Mouse (Mus musculus) liver, embryonic 14.5 days (tissue): ENCODE results near the gene Prrg4. TPM values are rescaled to one million over a fixed set of nuclear protein-coding genes. Genes with fewer than 3 reads are reported as not detected.
"Not testable (repeated sequence)": the region's sequence is repeated elsewhere in the genome, so short reads cannot be mapped to it uniquely, and the experiment has no call there.

ENCODE experiments used
- ATAC-seq: fragments of 200-750 bp; cut with Nextera tagmentation; 2 replicates; pipeline ENCODE4 v1.8.0; 2017; ENCODE audit warnings: moderate number of reproducible peaks, mild to moderate bottlenecking, moderate library complexity; ENCODE audit not compliant: insufficient read depth
- DNase-seq, 3 experiments: peaks; one replicate each; pipeline ENCODE4 v3.0.0-alpha.2; 2012 to 2013; ENCODE audit warnings: low read depth in 3 of 3, low spot score in 3 of 3
- H3K27ac ChIP-seq: fragments of 300-500 bp; sonication (generic); 2 replicates; pipeline ENCODE4 v1.5.1; 2014; ENCODE audit warnings: moderate library complexity, mild to moderate bottlenecking, control low read depth, inconsistent platforms
- H3K27me3 ChIP-seq: fragments of 300-500 bp; sonication (generic); 2 replicates; pipeline ENCODE4 v1.6.1; 2014; ENCODE audit warnings: mild to moderate bottlenecking, low read length, moderate library complexity; ENCODE audit not compliant: control insufficient read depth, insufficient read depth
- H3K36me3 ChIP-seq: fragments of 300-500 bp; sonication (generic); replicated peaks from 2 replicates; pipeline ENCODE4 v1.6.1; 2014; ENCODE audit warnings: low read depth; ENCODE audit not compliant: control insufficient read depth, insufficient read depth
- H3K4me1 ChIP-seq, 2 experiments: fragments of 200-500 bp in 1 of 2; fragments of 300-500 bp in 1 of 2; sonication (generic) in 1 of 2; replicated peaks; 2 replicates each; pipeline ENCODE4 v1.6.1; 2012 to 2014; ENCODE audit warnings: antibody characterized with exemption in 1 of 2, inconsistent platforms in 1 of 2, low read length in 1 of 2; ENCODE audit not compliant: control insufficient read depth in 2 of 2, insufficient read depth in 2 of 2
- H3K4me2 ChIP-seq: fragments of 300-500 bp; sonication (generic); 2 replicates; pipeline ENCODE4 v1.6.1; 2014; ENCODE audit warnings: low read depth, mild to moderate bottlenecking, control low read depth, moderate library complexity
- H3K4me3 ChIP-seq, 2 experiments: fragments of 200-500 bp in 1 of 2; fragments of 300-500 bp in 1 of 2; sonication (generic) in 1 of 2; 2 replicates each; pipeline ENCODE4 v1.5.1; 2012 to 2014; ENCODE audit warnings: low read depth in 2 of 2, low read length in 2 of 2, mild to moderate bottlenecking in 2 of 2, control low read depth in 1 of 2, inconsistent platforms in 1 of 2, moderate library complexity in 1 of 2; ENCODE audit not compliant: insufficient read depth in 1 of 2
- H3K9ac ChIP-seq: fragments of 300-500 bp; sonication (generic); replicated peaks from 2 replicates; pipeline ENCODE4 v1.6.1; 2014; ENCODE audit warnings: mild to moderate bottlenecking, control low read depth, moderate library complexity
- H3K9me3 ChIP-seq: fragments of 300-500 bp; sonication (generic); 2 replicates; pipeline ENCODE4 v1.6.1; 2016; ENCODE audit warnings: low read length, mixed read lengths; ENCODE audit not compliant: control insufficient read depth
- CTCF ChIP-seq: IDR thresholded peaks from 2 replicates; pipeline ENCODE4 v1.5.1; 2016; ENCODE audit warnings: antibody characterized with exemption, low read depth, control low read depth
- EP300 ChIP-seq: IDR thresholded peaks from 2 replicates; pipeline ENCODE4 v1.6.1; 2016; ENCODE audit warnings: antibody characterized with exemption, low read depth
- WGBS: fragments of 180-500 bp; shearing (Covaris S2); extraction: QIAGEN DNeasy Blood & Tissue Kit; methylation state at CpG from one replicate; pipeline ENCODE4 v1.1.7; 2014; ENCODE audit not compliant: insufficient replicate concordance; 5-methylcytosine and 5-hydroxymethylcytosine counted together
- polyA plus RNA-seq, 2 experiments: library from polyadenylated mRNA; depleted of rRNA in 1 of 2; stranded (reverse) in 1 of 2; unstranded in 1 of 2; fragments of >200 nt; fragmentation: Nextera tagmentation in 1 of 2; extraction: Ambion mirVana in 1 of 2; gene quantifications; 2 replicates each; pipeline versions ENCODE4 v1.2.1 to v1.2.3; 2012 to 2014

The Prrg4 gene
- 0.08 and 0.09 TPM in 2 replicates for polyA plus RNA-seq (2012; rRNA removed)
- polyA plus RNA-seq (2014; fragmentation: Nextera tagmentation; extraction: Ambion mirVana): 0.15 TPM in 1 of 2 replicates, not detected in the other

- Histone ChIP-seq H3K4me1 (peaks cover 0 to 5% of the 10 kb centered on the region in 2 experiments; a peak in 2 of 4 replicates), H3K27me3 (peaks cover 9% of the 10 kb centered on the region), H3K36me3 (no peaks in the 10 kb centered on the region), H3K27ac (no peak within 1 kb of the TSS), H3K9ac (no peak within 1 kb of the TSS), H3K4me3 (peak within 1 kb of the TSS; percentile 49 to 58), H3K4me2 (peak within 1 kb of the TSS; percentile 68), H3K9me3 (no peaks in the 10 kb centered on the region)
- DNase-seq (peak in 1 of 3 experiments; percentile 4), ATAC-seq (peak; percentile 45)
- TF ChIP-seq EP300 (no peak), CTCF (0 out of 2 replicates have a peak, but pooled peaks have one; percentile 21)
- WGBS: under 1% methylated on average over 62 of the region's 62 CpGs
Observed at GRCm38 (mm10) chr2:104849276-104849990, at the start of gene Prrg4. TSS of gene Prrg4 (minus strand) at chr2:104849876.

DNA sequence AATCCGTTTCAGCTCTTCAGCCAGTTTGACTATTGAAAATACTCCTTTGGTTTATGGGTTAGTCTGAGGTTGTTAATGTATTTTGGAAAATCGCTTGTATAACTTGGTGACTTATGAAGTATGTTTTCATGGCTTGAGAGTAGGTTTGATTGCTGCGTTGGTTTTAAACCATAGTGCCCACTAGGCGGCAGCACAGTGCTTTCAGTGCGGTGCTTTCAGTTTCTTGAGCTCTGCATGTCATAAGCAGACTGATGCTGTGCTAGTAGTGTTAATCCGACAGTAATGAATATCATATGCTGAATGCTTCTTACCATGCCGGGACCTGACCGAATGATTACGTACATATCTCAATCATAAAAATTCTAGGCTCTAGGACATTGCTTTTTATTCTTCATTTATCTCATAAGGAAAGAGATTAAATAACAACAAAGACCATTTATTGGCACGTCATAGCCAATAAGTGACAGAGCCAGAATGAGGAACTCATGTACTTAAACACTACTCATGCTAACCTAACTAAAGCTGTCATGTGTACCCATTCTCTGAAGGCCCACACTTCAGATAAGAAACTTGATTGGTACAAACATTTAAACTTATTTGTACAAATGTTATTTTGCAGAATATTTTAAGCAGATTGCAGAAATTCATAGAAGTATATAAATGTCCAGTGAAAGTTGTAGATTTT, 38.3 kb upstream of the Prrg4 start:
- Histone ChIP-seq H3K27ac (no peak overlapping the region), H3K4me3 (no peak overlapping the region), H3K9me3 (no peaks in the 10 kb centered on the region), H3K27me3 (no peaks in the 10 kb centered on the region), H3K4me2 (no peak overlapping the region), H3K36me3 (no peaks in the 10 kb centered on the region), H3K9ac (no peak overlapping the region), H3K4me1 (no peaks in the 10 kb centered on the region)
- ATAC-seq (no peak), DNase-seq (peak; percentile 28 to 31 (median 30))
- 15% methylated on average over 10 of the region's 10 CpGs for WGBS
- peak; percentile 77 for TF ChIP-seq CTCF
- TF ChIP-seq EP300: no peak

DNA sequence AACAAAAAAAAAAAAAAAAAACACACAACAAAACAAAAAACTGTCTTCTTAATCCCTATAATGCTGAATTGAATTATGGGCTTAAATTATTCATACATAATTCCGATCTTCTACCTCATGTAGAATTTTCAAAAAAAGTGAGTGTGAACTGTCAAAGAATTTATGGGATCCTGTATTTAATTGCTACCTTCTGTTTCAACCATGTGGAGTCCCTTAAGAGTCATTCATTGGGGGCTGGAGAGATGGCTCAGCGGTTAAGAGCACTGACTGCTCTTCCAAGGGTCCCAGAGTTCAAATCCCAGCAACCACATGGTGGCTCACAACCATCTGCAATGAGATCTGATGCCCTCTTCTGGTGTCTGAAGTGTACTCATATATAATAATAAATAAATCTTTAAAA, 37.7 kb upstream of the Prrg4 start:
- not testable (repeated sequence) for H3K27ac ChIP-seq, ATAC-seq, H3K9me3 ChIP-seq, H3K36me3 ChIP-seq, H3K4me3 ChIP-seq, H3K4me1 ChIP-seq, H3K27me3 ChIP-seq, DNase-seq, H3K9ac ChIP-seq, H3K4me2 ChIP-seq
- WGBS: 47% methylated on average over 2 of the region's 2 CpGs

- Histone ChIP-seq H3K27me3 (no peaks in the 10 kb centered on the region), H3K27ac (no peak overlapping the region), H3K9me3 (no peaks in the 10 kb centered on the region), H3K4me3 (no peak overlapping the region), H3K4me2 (no peak overlapping the region), H3K36me3 (no peaks in the 10 kb centered on the region), H3K4me1 (no peaks in the 10 kb centered on the region), H3K9ac (no peak overlapping the region)
- ATAC-seq (no peak), DNase-seq (no peak)
- TF ChIP-seq EP300: no peak
- no peak for TF ChIP-seq CTCF
- WGBS: 76% methylated on average over 18 of the region's 18 CpGs
Observed at GRCm38 (mm10) chr2:104886109-104886508, 36.4 kb upstream of the Prrg4 start.

GRCm38 (mm10) chr2:104878794-104879193, 29.1 kb upstream of the Prrg4 start:
- ATAC-seq (no peak), DNase-seq (no peak)
- Histone ChIP-seq H3K9me3 (no peaks in the 10 kb centered on the region), H3K4me3 (no peak overlapping the region), H3K36me3 (no peaks in the 10 kb centered on the region), H3K9ac (no peak overlapping the region), H3K27me3 (no peaks in the 10 kb centered on the region), H3K27ac (no peak overlapping the region), H3K4me2 (no peak overlapping the region), H3K4me1 (no peaks in the 10 kb centered on the region)
- 54% methylated on average over 8 of the region's 8 CpGs for WGBS
- TF ChIP-seq EP300: no peak
- no peak for TF ChIP-seq CTCF
